Mouse (Mus musculus) cortical plate, adult 2 months (tissue): ENCODE measurements at regions not wholly inside any gene's neighbourhood (a gene's known extent, or its start where the extent isn't known, plus 50 kb on each side); places are given as distances from the start of the nearest gene placed in this dataset.

Source experiments
- CTCF ChIP-seq: fragments of 200-500 bp; IDR thresholded peaks from 2 replicates; pipeline ENCODE4 v1.5.1; 2011; ENCODE audit warnings: mild to moderate bottlenecking, control low read depth, low read length; ENCODE audit not compliant: insufficient read depth; ENCODE audit errors: extremely low read depth
- POLR2A ChIP-seq: fragments of 200-500 bp; IDR thresholded peaks from 2 replicates; pipeline ENCODE4 v1.6.1; 2011; ENCODE audit warnings: mild to moderate bottlenecking, low read length, control low read depth; ENCODE audit not compliant: insufficient read depth; ENCODE audit errors: extremely low read depth

GRCm38 (mm10) chr2:166361645-166362044, 206.2 kb upstream of the Sulf2 start:
- no peak for TF ChIP-seq CTCF
- no peak for TF ChIP-seq POLR2A
